Mouse (Mus musculus) limb, embryonic 15.5 days (tissue): ENCODE data around the gene Tspan14. TPM values are rescaled to one million over a fixed set of nuclear protein-coding genes. Genes with fewer than 3 reads are reported as not detected.

Source experiments
- ATAC-seq: fragments of 200-750 bp; cut with Nextera tagmentation; 2 replicates; pipeline ENCODE4 v1.8.0; 2017; ENCODE audit warnings: low read depth, moderate TSS enrichment; ENCODE audit not compliant: insufficient number of reproducible peaks, low FRiP score, low TSS enrichment
- H3K27ac ChIP-seq: fragments of 300-500 bp; sonication (generic); 2 replicates; pipeline ENCODE4 v1.5.1; 2015; ENCODE audit warnings: moderate library complexity, mild to moderate bottlenecking, inconsistent platforms
- H3K27me3 ChIP-seq: fragments of 300-500 bp; sonication (generic); 2 replicates; pipeline ENCODE4 v1.6.1; 2015; ENCODE audit warnings: inconsistent platforms
- H3K36me3 ChIP-seq: fragments of 300-500 bp; sonication (generic); 2 replicates; pipeline ENCODE4 v1.6.1; 2015; ENCODE audit warnings: inconsistent platforms
- H3K4me1 ChIP-seq: fragments of 300-500 bp; sonication (generic); 2 replicates; pipeline ENCODE4 v1.6.1; 2015; ENCODE audit warnings: inconsistent platforms
- H3K4me2 ChIP-seq: fragments of 300-500 bp; sonication (generic); 2 replicates; pipeline ENCODE4 v1.6.1; 2015; ENCODE audit warnings: mild to moderate bottlenecking, inconsistent platforms
- H3K4me3 ChIP-seq: fragments of 300-500 bp; sonication (generic); 2 replicates; pipeline ENCODE4 v1.5.1; 2015; ENCODE audit warnings: mild to moderate bottlenecking, inconsistent platforms
- H3K9ac ChIP-seq: fragments of 300-500 bp; sonication (generic); 2 replicates; pipeline ENCODE4 v1.6.1; 2015; ENCODE audit warnings: inconsistent platforms
- H3K9me3 ChIP-seq: fragments of 300-500 bp; sonication (generic); 2 replicates; pipeline ENCODE4 v1.6.1; 2016; ENCODE audit warnings: inconsistent platforms
- WGBS: fragments of 180-500 bp; shearing (Covaris S2); methylation state at CpG from one replicate; pipeline ENCODE4 v1.1.7; 2015; 5-methylcytosine and 5-hydroxymethylcytosine counted together
- polyA plus RNA-seq: library from polyadenylated mRNA; unstranded; fragments of >200 nt; fragmentation: Nextera tagmentation; extraction: Ambion mirVana; gene quantifications from 2 replicates; pipeline ENCODE4 v1.2.1, GENCODE M21; 2015

Gene Tspan14
- polyA plus RNA-seq, 1 experiment from 2014 or later = 70.3 TPM

DNA sequence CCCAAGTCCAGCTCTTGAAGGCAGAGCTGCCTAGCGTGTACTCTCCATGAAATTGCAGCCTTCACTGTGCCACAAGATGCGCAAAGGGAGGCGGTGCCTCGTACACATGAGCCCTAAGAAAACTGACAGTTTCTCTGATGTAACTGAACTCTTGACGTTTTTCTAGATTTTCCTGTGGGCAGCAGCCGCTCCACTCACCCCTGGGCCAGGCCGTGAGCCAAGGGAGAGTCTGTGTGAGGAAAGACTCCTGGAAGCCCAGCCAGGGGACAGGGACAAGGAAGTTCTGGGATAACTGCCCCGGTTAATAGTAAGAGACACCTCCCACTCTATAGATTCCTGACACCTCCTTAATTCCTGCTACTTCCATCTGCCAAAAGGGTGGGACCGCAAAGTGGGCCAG lies 57.8 kb downstream of the Tspan14 start:
- Histone ChIP-seq H3K4me2 (no peak overlapping the region), H3K4me3 (no peak overlapping the region), H3K27ac (no peak overlapping the region), H3K9me3 (no peaks in the 10 kb centered on the region), H3K36me3 (peaks cover 74% of the 10 kb centered on the region), H3K9ac (no peak overlapping the region), H3K4me1 (no peaks in the 10 kb centered on the region; the same call in 1 of the 2 replicates), H3K27me3 (no peaks in the 10 kb centered on the region)
- no peak for ATAC-seq
- WGBS = 88% methylated on average over 9 of the region's 9 CpGs

GRCm38 (mm10) chr14:40906770-40907169 lies 59.8 kb downstream of the Tspan14 start:
- no peaks in the 10 kb centered on the region for H3K27me3 ChIP-seq
- no peaks in the 10 kb centered on the region for H3K4me1 ChIP-seq
- no peaks in the 10 kb centered on the region for H3K9me3 ChIP-seq
- peaks cover 61% of the 10 kb centered on the region for H3K36me3 ChIP-seq
- no peak overlapping the region for H3K4me2 ChIP-seq
- H3K27ac ChIP-seq = no peak overlapping the region
- ATAC-seq = no peak
- no peak overlapping the region for H3K4me3 ChIP-seq
- WGBS = 82% methylated on average over 9 of the region's 9 CpGs
- no peak overlapping the region for H3K9ac ChIP-seq

GRCm38 (mm10) chr14:40905813-40906212 lies 60.8 kb downstream of the Tspan14 start:
- Histone ChIP-seq H3K4me3 (no peak overlapping the region), H3K9ac (no peak overlapping the region), H3K36me3 (peaks cover 51% of the 10 kb centered on the region), H3K4me2 (no peak overlapping the region), H3K4me1 (no peaks in the 10 kb centered on the region), H3K27ac (no peak overlapping the region), H3K27me3 (no peaks in the 10 kb centered on the region), H3K9me3 (no peaks in the 10 kb centered on the region)
- ATAC-seq = no peak
- WGBS = 92% methylated on average over 8 of the region's 8 CpGs

DNA sequence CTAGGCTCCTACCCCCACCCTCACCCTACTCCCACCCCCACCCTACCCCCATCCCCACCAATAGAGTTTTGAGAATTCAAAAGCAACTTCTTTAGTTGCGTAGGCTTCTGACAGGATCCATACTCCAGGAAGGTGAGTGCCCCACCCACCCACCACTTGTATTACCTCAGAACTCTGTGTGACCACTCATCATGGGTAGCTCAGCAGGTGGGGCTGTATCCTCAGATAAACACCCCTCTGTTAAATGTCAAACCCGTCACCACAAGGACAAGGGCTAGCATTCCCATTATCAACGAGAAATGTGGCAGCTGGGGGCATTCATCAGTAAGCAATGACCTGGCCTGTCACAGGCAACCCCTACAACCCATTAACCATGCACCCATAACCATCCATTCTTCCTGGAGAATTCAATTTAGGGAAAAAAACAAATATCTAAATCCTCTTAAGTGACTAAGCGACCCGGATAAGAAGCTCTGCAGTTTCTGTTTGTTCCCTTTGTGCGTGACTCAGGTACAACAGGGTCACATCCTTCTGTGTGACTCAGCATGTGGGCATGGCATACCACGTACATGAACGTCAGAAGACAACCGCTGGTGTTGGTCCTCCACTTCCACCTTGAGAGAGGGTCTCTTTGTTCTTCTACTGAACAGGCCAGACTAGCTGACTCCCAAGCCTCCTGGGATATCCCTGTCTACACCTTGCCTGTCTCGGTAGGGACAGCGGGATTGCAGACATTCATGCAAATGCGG lies 64.1 kb downstream of the Tspan14 start:
- Histone ChIP-seq H3K9me3 (no peaks in the 10 kb centered on the region), H3K4me2 (no peak overlapping the region), H3K27me3 (no peaks in the 10 kb centered on the region), H3K27ac (no peak overlapping the region), H3K9ac (no peak overlapping the region), H3K36me3 (peaks cover 18% of the 10 kb centered on the region), H3K4me3 (no peak overlapping the region), H3K4me1 (no peaks in the 10 kb centered on the region)
- WGBS = 84% methylated on average over 12 of the region's 12 CpGs
- no peak for ATAC-seq

GRCm38 (mm10) chr14:40900267-40900666 lies 66.3 kb downstream of the Tspan14 start:
- H3K4me3 ChIP-seq = no peak overlapping the region
- no peaks in the 10 kb centered on the region for H3K4me1 ChIP-seq
- no peak for ATAC-seq
- H3K27ac ChIP-seq = no peak overlapping the region
- no peak overlapping the region for H3K9ac ChIP-seq
- no peak overlapping the region for H3K4me2 ChIP-seq
- no peaks in the 10 kb centered on the region for H3K9me3 ChIP-seq
- H3K36me3 ChIP-seq = no peaks in the 10 kb centered on the region; the same call in 1 of the 2 replicates
- H3K27me3 ChIP-seq = no peaks in the 10 kb centered on the region
- 64% methylated on average over 2 of the region's 2 CpGs for WGBS

DNA sequence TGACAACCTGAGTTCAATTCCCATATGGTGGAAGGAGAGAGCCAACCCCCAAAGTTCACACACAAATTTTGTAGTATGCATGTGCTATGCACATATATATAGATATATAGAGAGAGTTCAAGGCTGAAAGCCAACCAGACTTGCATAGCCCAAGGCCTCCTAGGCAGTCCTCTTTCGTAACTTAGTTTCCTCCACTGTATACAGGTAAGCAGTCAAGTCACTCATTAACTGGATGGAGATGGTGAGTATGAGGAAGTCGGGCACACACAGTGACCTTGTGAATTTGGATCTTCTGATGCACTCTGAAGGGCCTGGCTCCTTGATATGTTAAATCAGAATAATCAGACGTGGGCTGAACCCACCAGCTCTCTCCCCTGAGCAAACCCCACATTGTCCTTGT lies 68.7 kb downstream of the Tspan14 start:
- Histone ChIP-seq H3K9me3 (no peaks in the 10 kb centered on the region), H3K4me3 (no peak overlapping the region), H3K4me2 (no peak overlapping the region), H3K27ac (no peak overlapping the region), H3K9ac (no peak overlapping the region), H3K27me3 (no peaks in the 10 kb centered on the region), H3K4me1 (peaks cover 12% of the 10 kb centered on the region), H3K36me3 (no peaks in the 10 kb centered on the region)
- WGBS = 84% methylated on average over 3 of the region's 3 CpGs
- no peak for ATAC-seq

- H3K27me3 ChIP-seq = no peaks in the 10 kb centered on the region
- H3K36me3 ChIP-seq = no peaks in the 10 kb centered on the region
- H3K4me3 ChIP-seq = no peak overlapping the region
- no peak overlapping the region for H3K27ac ChIP-seq
- H3K9me3 ChIP-seq = no peaks in the 10 kb centered on the region
- ATAC-seq = no peak
- WGBS = 62% methylated on average over 8 of the region's 8 CpGs
- H3K4me1 ChIP-seq = peaks cover 12% of the 10 kb centered on the region
- H3K9ac ChIP-seq = no peak overlapping the region
- H3K4me2 ChIP-seq = no peak overlapping the region
Measured at GRCm38 (mm10) chr14:40895681-40896080, 70.9 kb downstream of the Tspan14 start.

GRCm38 (mm10) chr14:40894576-40895247 lies 71.9 kb downstream of the Tspan14 start:
- peaks cover 12% of the 10 kb centered on the region for H3K4me1 ChIP-seq
- peak overlapping the region; percentile 49 for H3K4me2 ChIP-seq
- no peaks in the 10 kb centered on the region for H3K27me3 ChIP-seq
- no peak overlapping the region for H3K9ac ChIP-seq
- no peak overlapping the region for H3K27ac ChIP-seq
- peak; percentile 31; the same call in 1 of the 2 replicates for ATAC-seq
- WGBS = 9% methylated on average over 23 of the region's 23 CpGs
- peak overlapping the region; percentile 25 for H3K4me3 ChIP-seq
- H3K9me3 ChIP-seq = no peaks in the 10 kb centered on the region
- no peaks in the 10 kb centered on the region for H3K36me3 ChIP-seq

- ATAC-seq = no peak
- H3K4me3 ChIP-seq = no peak overlapping the region
Measured at GRCm38 (mm10) chr14:40893884-40894283, 72.7 kb downstream of the Tspan14 start.

DNA sequence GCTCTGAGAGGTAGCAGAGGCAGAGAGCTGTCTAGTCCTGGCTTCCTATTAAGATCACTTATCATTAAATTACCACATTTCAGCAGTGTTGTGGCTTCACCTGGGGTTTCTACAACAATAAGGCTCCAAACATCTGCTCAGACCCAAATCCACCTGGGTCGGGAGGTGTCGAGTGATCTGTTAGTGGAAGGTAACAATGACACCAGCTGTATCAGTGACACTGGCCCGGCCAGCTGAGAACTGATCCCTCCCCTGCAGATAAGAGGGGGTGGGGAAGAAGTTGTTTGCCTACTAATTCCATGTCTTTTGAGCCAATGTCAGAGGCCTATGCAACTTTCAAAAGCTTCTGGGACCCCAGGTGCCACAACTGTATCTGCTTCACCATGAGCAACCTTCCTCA lies 73.4 kb downstream of the Tspan14 start, which contains the start of gene Sh2d4b:
Sh2d4b (minus strand) TSS at position 71 of the 400 bp plus-strand sequence.
- Histone ChIP-seq H3K27me3 (no peaks in the 10 kb centered on the region), H3K36me3 (no peaks in the 10 kb centered on the region), H3K9ac (no peak within 1 kb of the TSS), H3K9me3 (no peaks in the 10 kb centered on the region), H3K27ac (no peak within 1 kb of the TSS), H3K4me1 (peaks cover 12% of the 10 kb centered on the region), H3K4me3 (no peak within 1 kb of the TSS), H3K4me2 (peak within 1 kb of the TSS; percentile 49; the same call in 1 of the 2 replicates)
- no peak for ATAC-seq
- WGBS = 76% methylated on average over 3 of the region's 3 CpGs

More at GRCm38 (mm10) chr14:40893884-40894283, 72.7 kb downstream of the Tspan14 start:
- peak overlapping the region; percentile 49; the same call in 1 of the 2 replicates for H3K4me2 ChIP-seq
- no peak overlapping the region for H3K27ac ChIP-seq
- H3K36me3 ChIP-seq = no peaks in the 10 kb centered on the region
- 39% methylated on average over 8 of the region's 8 CpGs for WGBS
- H3K9ac ChIP-seq = no peak overlapping the region
- peaks cover 12% of the 10 kb centered on the region for H3K4me1 ChIP-seq
- no peaks in the 10 kb centered on the region for H3K27me3 ChIP-seq
- no peaks in the 10 kb centered on the region for H3K9me3 ChIP-seq

DNA sequence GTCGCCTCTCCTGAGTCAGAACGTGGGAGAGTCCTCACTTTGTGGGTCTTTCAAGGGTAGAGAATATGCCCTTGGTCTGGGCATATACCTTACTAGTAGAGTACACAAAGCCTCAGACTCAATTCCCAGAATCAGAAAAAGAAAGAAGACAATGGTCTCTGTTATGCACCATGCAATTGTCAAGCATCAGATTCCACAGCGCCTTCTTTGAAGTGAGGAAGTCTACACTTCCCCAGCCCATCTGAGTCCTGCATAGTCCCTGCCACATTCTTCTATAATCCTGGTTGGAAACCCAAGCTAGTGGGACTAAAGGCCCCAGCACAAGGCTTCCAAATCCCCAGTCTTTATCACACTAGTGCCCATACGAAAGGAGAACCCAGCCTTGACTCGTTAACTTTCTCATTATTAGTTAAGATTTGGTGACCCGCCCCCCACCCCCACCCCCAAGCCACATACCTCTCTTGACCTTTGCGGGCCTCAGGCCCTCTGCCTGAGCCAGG lies 74.2 kb downstream of the Tspan14 start:
- H3K27me3 ChIP-seq = no peaks in the 10 kb centered on the region
- no peak overlapping the region for H3K4me3 ChIP-seq
- no peak overlapping the region for H3K9ac ChIP-seq
- H3K36me3 ChIP-seq = no peaks in the 10 kb centered on the region
- H3K9me3 ChIP-seq = no peaks in the 10 kb centered on the region
- 81% methylated on average over 7 of the region's 7 CpGs for WGBS
- H3K4me1 ChIP-seq = peaks cover 12% of the 10 kb centered on the region
- no peak overlapping the region for H3K27ac ChIP-seq
- no peak for ATAC-seq
- no peak overlapping the region for H3K4me2 ChIP-seq

- no peak overlapping the region for H3K27ac ChIP-seq
- H3K4me3 ChIP-seq = no peak overlapping the region
- no peaks in the 10 kb centered on the region for H3K36me3 ChIP-seq
- H3K27me3 ChIP-seq = no peaks in the 10 kb centered on the region
- ATAC-seq = no peak
- WGBS = 88% methylated on average over 4 of the region's 4 CpGs
- no peak overlapping the region for H3K9ac ChIP-seq
- peaks cover 12% of the 10 kb centered on the region for H3K4me1 ChIP-seq
- no peaks in the 10 kb centered on the region for H3K9me3 ChIP-seq
- no peak overlapping the region for H3K4me2 ChIP-seq
Measured at GRCm38 (mm10) chr14:40891506-40891905, 75.1 kb downstream of the Tspan14 start.
